Mouse (Mus musculus) CH12.LX (cell line): Measurements from ENCODE around the gene Plvap. TPM values are rescaled to one million over a fixed set of nuclear protein-coding genes. Genes with fewer than 3 reads are reported as not detected.
A peak's percentile ranks its signal among the peaks of the same experiment; 100 is the strongest.

ENCODE experiments used
- DNase-seq: peaks from one replicate; pipeline ENCODE4 v3.0.0-alpha.2; 2013; ENCODE audit errors: extremely low read depth
- H3K27ac ChIP-seq: 2 replicates; pipeline ENCODE4 v1.5.1; 2012; ENCODE audit warnings: low read depth, mild to moderate bottlenecking, control low read depth, moderate library complexity; ENCODE audit not compliant: insufficient read depth
- H3K27me3 ChIP-seq: replicated peaks from 2 replicates; pipeline ENCODE3; 2012; ENCODE audit warnings: inconsistent platforms
- H3K36me3 ChIP-seq, 2 experiments: replicated peaks in 1 of 2; 2 replicates each; pipeline versions ENCODE3 to v1.6.1; 2012; ENCODE audit warnings: inconsistent platforms in 1 of 2, low read length in 1 of 2, mild to moderate bottlenecking in 1 of 2, mixed read lengths in 1 of 2, moderate library complexity in 1 of 2; ENCODE audit not compliant: control insufficient read depth in 1 of 2, insufficient read depth in 1 of 2
- H3K4me1 ChIP-seq, 2 experiments: 2 replicates each; pipeline ENCODE4 v1.6.1; 2012; ENCODE audit warnings: inconsistent platforms in 1 of 2, moderate library complexity in 1 of 2; ENCODE audit not compliant: insufficient read depth in 2 of 2, control insufficient read depth in 1 of 2
- H3K4me2 ChIP-seq: 2 replicates; pipeline ENCODE4 v1.6.1; 2012; ENCODE audit warnings: low read depth, mild to moderate bottlenecking, control low read depth; ENCODE audit not compliant: poor library complexity, insufficient read depth, severe bottlenecking
- H3K4me3 ChIP-seq, 3 experiments: fragments of 150-350 bp in 1 of 3; sonication (generic) in 1 of 3; replicated peaks in 1 of 3; 2 replicates each; pipeline versions ENCODE3 to v1.5.1; 2011 to 2012; ENCODE audit warnings: low read depth in 2 of 3, low read length in 2 of 3, mild to moderate bottlenecking in 2 of 3, moderate library complexity in 2 of 3, control low read depth in 1 of 3, improper control_type of control experiment in 1 of 3, inconsistent platforms in 1 of 3, mixed read lengths in 1 of 3; ENCODE audit not compliant: poor library complexity in 1 of 3
- H3K79me2 ChIP-seq: replicated peaks from 2 replicates; pipeline ENCODE4 v1.6.1; 2012; ENCODE audit warnings: mild to moderate bottlenecking, moderate library complexity; ENCODE audit not compliant: control insufficient read depth, poor library complexity, insufficient read depth, severe bottlenecking; ENCODE audit errors: extremely low read depth
- H3K9ac ChIP-seq: 2 replicates; pipeline ENCODE4 v1.6.1; 2012; ENCODE audit warnings: low read depth, mild to moderate bottlenecking, control low read depth, moderate library complexity; ENCODE audit not compliant: insufficient read depth
- H3K9me3 ChIP-seq: replicated peaks from 2 replicates; pipeline ENCODE3; 2012; ENCODE audit warnings: low read length, inconsistent platforms, mixed read lengths
- E2F4 ChIP-seq: IDR thresholded peaks from 2 replicates; pipeline ENCODE4 v1.6.1; 2011; ENCODE audit warnings: low read depth, low read length, improper control_type of control experiment; ENCODE audit not compliant: insufficient replicate concordance
- ELF1 ChIP-seq: IDR thresholded peaks from 2 replicates; pipeline ENCODE4 v1.6.1; 2014; ENCODE audit warnings: low read depth, mild to moderate bottlenecking, inconsistent platforms, low read length, improper control_type of control experiment
- HCFC1 ChIP-seq: IDR thresholded peaks from 2 replicates; pipeline ENCODE4 v1.6.1; 2012; ENCODE audit warnings: low read depth, mild to moderate bottlenecking, inconsistent platforms, low read length, improper control_type of control experiment
- JUN ChIP-seq: IDR thresholded peaks from 2 replicates; pipeline ENCODE4 v1.6.1; 2011; ENCODE audit warnings: low read depth, mild to moderate bottlenecking, low read length, improper control_type of control experiment, moderate library complexity; ENCODE audit not compliant: insufficient read depth
- MAX ChIP-seq: IDR thresholded peaks from 2 replicates; pipeline ENCODE4 v1.6.1; 2011; ENCODE audit warnings: low read length, improper control_type of control experiment
- MAZ ChIP-seq: IDR thresholded peaks from 2 replicates; pipeline ENCODE4 v1.6.1; 2012; ENCODE audit warnings: low read depth, mild to moderate bottlenecking, inconsistent platforms, low read length, improper control_type of control experiment, moderate library complexity
- MEF2A ChIP-seq: IDR thresholded peaks from 2 replicates; pipeline ENCODE4 v1.6.1; 2014; ENCODE audit warnings: low read depth, mild to moderate bottlenecking, inconsistent platforms, low read length, improper control_type of control experiment, borderline replicate concordance
- NELFE ChIP-seq: IDR thresholded peaks from 2 replicates; pipeline ENCODE4 v1.6.1; 2011; ENCODE audit warnings: low read depth, low read length, improper control_type of control experiment
- POLR2A ChIP-seq: IDR thresholded peaks from 2 replicates; pipeline ENCODE4 v1.6.1; 2011; ENCODE audit warnings: low read depth, mild to moderate bottlenecking, improper control_type of control experiment, low read length
- TBP ChIP-seq: conservative IDR thresholded peaks from 2 replicates; pipeline ENCODE4 v1.6.1; 2011; ENCODE audit warnings: low read depth, low read length, improper control_type of control experiment
- UBTF ChIP-seq: IDR thresholded peaks from 2 replicates; pipeline ENCODE4 v1.6.1; 2012; ENCODE audit warnings: low read depth, mild to moderate bottlenecking, inconsistent platforms, low read length, improper control_type of control experiment, moderate library complexity
- ZKSCAN1 ChIP-seq: IDR thresholded peaks from 2 replicates; pipeline ENCODE4 v1.6.1; 2012; ENCODE audit warnings: low read depth, inconsistent platforms, low read length, improper control_type of control experiment, borderline replicate concordance
- ZMIZ1 ChIP-seq: IDR thresholded peaks from 2 replicates; pipeline ENCODE4 v1.6.1; 2012; ENCODE audit warnings: low read depth, mild to moderate bottlenecking, inconsistent platforms, low read length, improper control_type of control experiment
- dilution Hi-C: fragments of 300-500 bp; cut with MboI; formaldehyde crosslinking; loops from 2 replicates; pipeline ENCODE4 v1.14.3; 2020; ENCODE audit warnings: low sequenced_read_pairs; ENCODE audit not compliant: extremely low pct_unique_long_range_greater_than_20kb, extremely low pct_ligation_motif_present
- in situ Hi-C: fragments of 300-500 bp; cut with MboI; formaldehyde crosslinking; loops from 3 replicates; pipeline ENCODE4 v1.14.3; 2019; ENCODE audit warnings: low sequenced_read_pairs, low pct_ligation_motif_present, low pct_unique_long_range_greater_than_20kb, mixed read lengths
- polyA plus RNA-seq: library from polyadenylated mRNA; unstranded; fragments of >175 nt; gene quantifications from 2 replicates; pipeline ENCODE4 v1.2.1, GENCODE M21; 2012; ENCODE audit warnings: low read depth; ENCODE audit not compliant: insufficient read length
- total RNA-seq, 2 experiments: library from RNA; depleted of rRNA; stranded (reverse); fragments of 300-350 nt in 1 of 2; fragments of >200 nt in 1 of 2; gene quantifications; 2 replicates each; pipeline ENCODE4 v1.2.3; 2012 to 2014

The Plvap gene
- total and polyA plus RNA-seq, 3 experiments = 0.04 to 0.27 TPM; not detected in 1

GRCm38 (mm10) chr8:71487691-71488445 lies 23.7 kb downstream of the Plvap start, which contains the start of gene Gtpbp3:
Gtpbp3 (plus strand) TSS chr8:71488103.
- TF ChIP-seq MEF2A (no peak), POLR2A (peak; percentile 66), MAZ (peak; percentile 91), ZMIZ1 (0 out of 2 replicates have a peak, but pooled peaks have one; percentile 62), ELF1 (peak; percentile 24; the same call in 1 of the 2 replicates), NELFE (0 out of 2 replicates have a peak, but pooled peaks have one; percentile 44), TBP (0 out of 2 replicates have a peak, but pooled peaks have one; percentile 58), UBTF (0 out of 2 replicates have a peak, but pooled peaks have one; percentile 37), HCFC1 (no peak)
- no peaks in the 10 kb centered on the region for H3K9me3 ChIP-seq
- dilution Hi-C loops = no loop called here

GRCm38 (mm10) chr8:71486136-71486529 lies 25.4 kb downstream of the Plvap start:
- dilution Hi-C loops (no loop called here), in situ Hi-C loops (loop anchor here (5.0 kb wide), 1 partner anchor 36 kb away; no protein-coding TSS in a partner anchor)
- H3K4me3 ChIP-seq = peak overlapping the region in 2 of 3 experiments; percentile 24 to 39
- peaks cover 12% of the 10 kb centered on the region; the same call in 1 of the 2 replicates for H3K79me2 ChIP-seq
- no peak for TF ChIP-seq ZMIZ1
- TF ChIP-seq TBP = no peak
- no peak for TF ChIP-seq POLR2A
- no peak; the same call in 1 of the 2 replicates for TF ChIP-seq MAX
- TF ChIP-seq E2F4 = no peak
- TF ChIP-seq JUN = no peak
- no peak for TF ChIP-seq ELF1
- TF ChIP-seq ZKSCAN1 = no peak
- TF ChIP-seq MAZ = no peak
- H3K36me3 ChIP-seq = peaks cover 9 to 20% of the 10 kb centered on the region in 2 experiments
- H3K27me3 ChIP-seq = no peaks in the 10 kb centered on the region
- H3K4me1 ChIP-seq = peaks cover 13 to 35% of the 10 kb centered on the region in 2 experiments
- H3K27ac ChIP-seq = no peak overlapping the region
- H3K9me3 ChIP-seq = no peaks in the 10 kb centered on the region
- no peak for DNase-seq
- H3K4me2 ChIP-seq = 0 out of 2 replicates have a peak overlapping the region, but pooled peaks have one; percentile 58
- H3K9ac ChIP-seq = no peak overlapping the region; the same call in 1 of the 2 replicates

More at GRCm38 (mm10) chr8:71487691-71488445, 23.7 kb downstream of the Plvap start, which contains the start of gene Gtpbp3:
- peak within 1 kb of the TSS; percentile 91 to 96 (median 94) for H3K4me3 ChIP-seq
- no peaks in the 10 kb centered on the region for H3K27me3 ChIP-seq
- peak within 1 kb of the TSS; percentile 70 for H3K4me2 ChIP-seq
- peak within 1 kb of the TSS; percentile 81 for H3K27ac ChIP-seq
- peaks cover 12% of the 10 kb centered on the region; the same call in 1 of the 2 replicates for H3K79me2 ChIP-seq
- H3K9ac ChIP-seq = peak within 1 kb of the TSS; percentile 81
- in situ Hi-C loops = loop anchor here (5.0 kb wide), 1 partner anchor 34 kb away; no protein-coding TSS in a partner anchor
- peaks cover 13 to 35% of the 10 kb centered on the region in 2 experiments for H3K4me1 ChIP-seq
- peak; percentile 66 for DNase-seq
- H3K36me3 ChIP-seq = peaks cover 24 to 33% of the 10 kb centered on the region in 2 experiments
